Mouse (Mus musculus) embryonic fibroblast, embryonic 13.5 days (primary cell): ENCODE measurements at regions not wholly inside any gene's neighbourhood (a gene's known extent, or its start where the extent isn't known, plus 50 kb on each side); places are given as distances from the start of the nearest gene placed in this dataset.

ENCODE experiments used
- H3K27ac ChIP-seq: 2 replicates; pipeline ENCODE4 v1.5.1; 2012; ENCODE audit warnings: low read length, control low read depth, inconsistent platforms; ENCODE audit not compliant: insufficient read depth
- H3K4me1 ChIP-seq: 2 replicates; pipeline ENCODE4 v1.6.1; 2011; ENCODE audit warnings: low read length; ENCODE audit not compliant: control insufficient read depth, insufficient read depth
- H3K4me3 ChIP-seq: 2 replicates; pipeline ENCODE4 v1.5.1; 2011; ENCODE audit warnings: mild to moderate bottlenecking, control low read depth, low read length; ENCODE audit not compliant: insufficient read depth
- CTCF ChIP-seq: IDR thresholded peaks from 2 replicates; pipeline ENCODE4 v1.5.1; 2011; ENCODE audit warnings: mild to moderate bottlenecking, control low read depth, low read length, moderate library complexity, borderline replicate concordance; ENCODE audit not compliant: insufficient read depth
- POLR2A ChIP-seq: IDR thresholded peaks from 2 replicates; pipeline ENCODE4 v1.6.1; 2011; ENCODE audit warnings: low read depth, mild to moderate bottlenecking, control low read depth, low read length, moderate library complexity

DNA sequence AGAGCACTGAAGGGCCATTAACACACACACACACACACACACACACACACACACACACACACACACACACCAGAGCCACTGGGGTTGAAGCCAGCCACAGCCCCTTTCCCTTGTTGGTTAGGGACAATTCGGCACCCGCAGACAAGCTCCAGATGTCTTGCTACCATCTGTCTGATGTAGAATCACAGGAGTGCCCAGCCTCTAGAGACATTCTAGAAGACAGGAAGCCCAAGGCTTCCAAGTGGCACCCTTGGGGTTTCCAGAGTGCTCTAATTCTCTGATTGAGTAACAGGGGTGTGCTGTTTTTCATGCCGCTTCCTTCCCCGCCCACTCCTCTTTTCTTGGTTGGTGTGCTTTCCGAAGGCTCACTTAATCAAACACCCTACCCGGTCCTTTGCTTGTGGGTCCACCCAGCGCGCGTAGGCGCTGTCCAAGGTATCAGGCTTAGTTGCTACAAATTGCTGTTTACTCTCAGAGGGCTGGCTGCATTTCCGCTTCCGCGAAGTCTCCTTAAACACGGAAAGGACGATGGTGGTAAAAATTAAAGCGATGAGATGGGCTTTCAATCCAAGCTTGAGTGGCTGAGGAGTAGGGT, 59.5 kb upstream of the Zbtb18 start:
- H3K4me3 ChIP-seq: no peak overlapping the region
- no peak overlapping the region for H3K27ac ChIP-seq
- H3K4me1 ChIP-seq: no peaks in the 10 kb centered on the region
- TF ChIP-seq CTCF: no peak
- no peak for TF ChIP-seq POLR2A

DNA sequence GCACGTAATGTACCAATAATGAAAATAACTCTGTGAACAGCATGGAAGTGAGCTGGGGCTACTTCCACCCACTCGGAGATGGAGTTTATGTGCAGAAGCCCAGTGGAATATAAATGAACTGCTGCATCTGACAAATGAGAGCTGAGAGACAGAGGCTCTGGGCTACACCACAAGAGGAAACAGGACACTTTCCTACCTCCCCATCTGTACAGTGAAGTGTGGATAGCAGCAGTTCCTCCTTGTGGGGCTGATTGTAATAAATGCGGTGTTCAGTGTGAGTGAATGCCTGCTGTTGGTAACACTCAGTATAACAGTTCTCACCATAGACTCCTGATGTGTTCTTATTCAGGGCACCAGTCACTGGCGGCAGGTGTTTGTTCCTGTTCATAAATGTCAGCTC, 60.0 kb upstream of the Zbtb18 start:
- TF ChIP-seq POLR2A (no peak), CTCF (no peak)
- no peak overlapping the region for H3K27ac ChIP-seq

GRCm38 (mm10) chr1:177378112-177378511, 64.0 kb upstream of the Zbtb18 start:
- no peak overlapping the region for H3K27ac ChIP-seq

More for the DNA sequence above, 60.0 kb upstream of the Zbtb18 start:
- Histone ChIP-seq H3K4me1 (no peaks in the 10 kb centered on the region), H3K4me3 (no peak overlapping the region)

DNA sequence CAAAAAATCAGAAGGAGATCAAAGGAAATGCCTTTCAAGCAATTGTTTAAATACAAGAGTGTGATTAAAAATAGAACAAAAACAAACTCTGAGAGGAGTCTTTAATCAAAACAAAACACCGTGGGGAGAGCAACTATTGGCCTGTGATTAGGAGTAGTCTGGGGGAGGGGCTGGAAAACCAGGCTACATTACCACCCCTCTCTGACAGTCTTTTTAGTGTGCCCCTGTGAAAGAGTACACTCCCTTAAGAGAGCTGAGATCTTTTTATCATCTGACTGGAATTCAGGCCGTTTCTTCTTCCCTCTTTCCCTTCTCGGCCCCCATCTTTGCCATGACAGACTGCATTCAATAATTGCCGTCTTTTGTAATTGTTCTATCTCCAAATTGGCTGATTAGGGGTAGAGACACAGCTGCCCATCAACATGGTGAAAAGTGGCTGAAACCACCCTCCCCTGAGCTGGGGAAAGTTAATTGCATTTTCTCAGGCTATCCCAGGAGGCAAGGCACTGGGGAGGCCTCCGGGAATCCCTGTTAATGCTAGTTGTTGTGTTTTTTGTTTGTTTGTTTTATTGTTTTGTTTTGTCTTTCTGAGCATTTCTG, 68.8 kb upstream of the Zbtb18 start:
- TF ChIP-seq POLR2A (no peak), CTCF (no peak)
- H3K4me1 ChIP-seq: no peaks in the 10 kb centered on the region
- no peak overlapping the region for H3K4me3 ChIP-seq
- H3K27ac ChIP-seq: no peak overlapping the region

More at GRCm38 (mm10) chr1:177378112-177378511, 64.0 kb upstream of the Zbtb18 start:
- no peak for TF ChIP-seq CTCF
- no peak for TF ChIP-seq POLR2A
- Histone ChIP-seq H3K4me1 (no peaks in the 10 kb centered on the region), H3K4me3 (no peak overlapping the region)

DNA sequence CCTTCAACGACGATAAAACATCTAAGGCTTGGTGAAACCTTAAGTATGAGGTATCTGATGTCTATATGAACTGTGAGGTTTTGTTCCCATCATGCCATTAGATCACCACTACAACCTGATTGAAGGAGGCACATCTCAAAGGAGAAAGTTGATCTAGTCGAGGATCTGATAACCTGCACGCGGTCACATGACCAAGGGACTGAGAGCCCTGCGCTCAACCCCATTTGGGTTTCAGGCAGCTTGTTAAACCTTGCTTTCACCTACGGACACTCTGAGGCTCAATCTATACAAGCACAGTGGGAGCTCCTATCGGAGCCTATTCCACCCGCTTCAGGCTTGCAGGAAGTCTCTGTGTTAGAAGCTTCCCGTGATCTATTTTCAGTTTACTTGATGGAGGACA, 70.1 kb upstream of the Zbtb18 start:
- TF ChIP-seq POLR2A: no peak
- no peak for TF ChIP-seq CTCF
- no peak overlapping the region for H3K27ac ChIP-seq
- H3K4me1 ChIP-seq: no peaks in the 10 kb centered on the region
- no peak overlapping the region for H3K4me3 ChIP-seq

- Histone ChIP-seq H3K27ac (no peak overlapping the region), H3K4me1 (no peaks in the 10 kb centered on the region), H3K4me3 (no peak overlapping the region)
- TF ChIP-seq POLR2A (no peak), CTCF (no peak)
Measured at GRCm38 (mm10) chr1:177367864-177368610, 74.1 kb upstream of the Zbtb18 start.

DNA sequence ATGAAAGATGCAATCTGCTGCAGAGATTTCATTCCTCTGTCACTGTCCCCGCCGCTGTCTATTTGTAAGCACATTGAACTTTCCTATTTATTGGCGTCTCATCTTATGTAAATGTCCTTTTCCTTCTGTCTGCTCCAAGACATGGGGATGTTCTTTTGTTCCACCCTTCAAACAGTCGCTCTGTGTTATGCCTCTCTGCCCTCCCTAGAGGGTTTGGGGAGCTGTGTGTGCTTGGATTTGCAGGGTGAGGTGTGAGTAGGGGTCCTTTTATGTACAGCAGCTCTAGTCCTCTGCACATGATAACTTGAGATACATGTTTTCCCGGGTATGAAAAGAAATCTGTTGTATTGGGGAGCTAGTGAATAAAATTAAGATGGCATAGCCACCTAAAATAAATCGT, 75.2 kb upstream of the Zbtb18 start:
- TF ChIP-seq POLR2A (no peak), CTCF (no peak)
- Histone ChIP-seq H3K4me3 (no peak overlapping the region), H3K27ac (no peak overlapping the region), H3K4me1 (no peaks in the 10 kb centered on the region)

GRCm38 (mm10) chr1:177366475-177366874, 75.7 kb upstream of the Zbtb18 start:
- H3K4me1 ChIP-seq: no peaks in the 10 kb centered on the region
- H3K4me3 ChIP-seq: no peak overlapping the region
- no peak overlapping the region for H3K27ac ChIP-seq
- TF ChIP-seq CTCF (no peak), POLR2A (no peak)

DNA sequence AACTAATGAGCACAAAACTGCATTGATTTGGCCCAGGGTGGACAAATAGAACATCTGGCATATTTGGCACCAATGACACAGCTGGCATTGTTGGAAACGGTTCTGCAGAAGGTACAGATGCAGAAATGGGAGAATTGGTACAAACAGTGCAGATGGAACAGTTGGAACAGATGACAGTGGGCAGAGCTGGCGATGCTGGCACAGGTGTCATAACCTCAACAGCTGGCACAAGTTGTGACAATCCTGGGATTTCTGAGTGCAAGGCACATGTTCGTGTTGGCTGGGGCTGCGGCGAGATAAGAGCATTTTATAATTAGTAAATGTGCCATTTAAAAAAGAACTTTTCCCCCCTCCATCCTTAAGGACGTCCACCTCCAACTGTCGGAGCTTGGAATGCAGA, 77.8 kb upstream of the Zbtb18 start:
- TF ChIP-seq POLR2A (no peak), CTCF (no peak)
- no peak overlapping the region for H3K4me3 ChIP-seq
- no peaks in the 10 kb centered on the region for H3K4me1 ChIP-seq
- H3K27ac ChIP-seq: no peak overlapping the region

DNA sequence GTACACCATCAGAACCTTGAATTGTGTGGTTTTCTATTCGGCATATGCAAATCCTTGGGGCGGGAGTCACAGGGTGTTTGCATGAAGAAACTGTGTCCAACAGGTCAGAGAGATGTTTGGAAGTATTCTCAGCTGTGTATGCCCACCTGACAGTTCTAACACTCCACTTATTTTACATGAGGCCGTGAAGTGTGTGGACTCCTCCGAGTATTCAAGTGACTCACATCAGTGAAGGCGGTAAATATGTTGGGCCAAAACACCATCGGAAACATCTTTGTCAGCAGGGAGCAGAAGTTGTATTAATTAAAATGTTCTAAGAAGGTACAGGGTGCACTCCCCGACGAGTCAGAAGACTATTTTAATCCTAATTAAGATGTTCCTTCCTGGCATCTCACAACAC, 79.8 kb upstream of the Zbtb18 start:
- no peak overlapping the region for H3K27ac ChIP-seq
- TF ChIP-seq POLR2A: no peak
- no peak for TF ChIP-seq CTCF

More for the DNA sequence above, 79.8 kb upstream of the Zbtb18 start:
- Histone ChIP-seq H3K4me3 (no peak overlapping the region), H3K4me1 (no peaks in the 10 kb centered on the region)
